Mouse (Mus musculus): Measurements from ENCODE around the gene Mst1r. TPM values are rescaled to one million over a fixed set of nuclear protein-coding genes. Genes with fewer than 3 reads are reported as not detected.

Gene Mst1r
- polyA plus RNA-seq, 1 experiment from 2014 or later: 0.33 TPM

DNA sequence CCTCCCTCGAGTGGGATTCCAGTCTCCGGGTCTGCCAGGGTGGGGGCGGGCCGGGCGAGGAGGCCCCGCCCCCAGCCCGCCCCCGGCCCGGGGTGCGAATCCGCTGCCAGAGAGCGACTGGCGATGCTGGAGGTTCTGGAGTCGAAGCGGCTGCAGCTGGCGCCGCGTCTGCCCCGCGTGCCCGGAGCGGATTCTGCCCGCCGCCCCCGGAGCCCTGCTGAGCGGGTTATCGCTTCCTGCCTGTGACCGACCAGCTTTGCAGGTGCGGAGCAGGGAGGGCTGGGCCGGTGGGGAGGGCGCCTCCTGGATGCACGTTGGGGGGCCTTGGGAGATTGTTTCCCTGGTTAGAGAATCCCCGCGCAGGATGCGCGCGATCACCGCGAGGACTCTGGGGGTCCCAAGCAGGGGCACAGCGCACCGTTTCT, 29.1 kb downstream of the Mst1r start:
- Histone ChIP-seq H3K4me3 (ENCODE audit: low read depth, low read length) (peak overlapping the region; percentile 51), H3K4me2 (ENCODE audit: low read depth) (peak overlapping the region; percentile 96), H3K9ac (ENCODE audit: low read length) (peak overlapping the region; percentile 67), H3K27me3 (ENCODE audit: control insufficient read depth, insufficient read depth, low read length) (no peaks in the 10 kb centered on the region; the same call in 1 of the 2 replicates), H3K27ac (ENCODE audit: low read depth, low read length) (no peak overlapping the region), H3K9me3 (ENCODE audit: control insufficient read depth, low read length) (no peaks in the 10 kb centered on the region), H3K4me1 (ENCODE audit: control insufficient read depth, insufficient read depth, low read length) (peaks cover 14% of the 10 kb centered on the region), H3K36me3 (ENCODE audit: control insufficient read depth, insufficient read depth, low read length) (no peaks in the 10 kb centered on the region)
- ATAC-seq (ENCODE audit: insufficient read depth, low FRiP score, low TSS enrichment) (peak; percentile 45; the same call in 1 of the 2 replicates), DNase-seq (ENCODE audit: low spot score) (peak; percentile 61)
- under 1% methylated on average over 40 of the region's 41 CpGs for WGBS

DNA sequence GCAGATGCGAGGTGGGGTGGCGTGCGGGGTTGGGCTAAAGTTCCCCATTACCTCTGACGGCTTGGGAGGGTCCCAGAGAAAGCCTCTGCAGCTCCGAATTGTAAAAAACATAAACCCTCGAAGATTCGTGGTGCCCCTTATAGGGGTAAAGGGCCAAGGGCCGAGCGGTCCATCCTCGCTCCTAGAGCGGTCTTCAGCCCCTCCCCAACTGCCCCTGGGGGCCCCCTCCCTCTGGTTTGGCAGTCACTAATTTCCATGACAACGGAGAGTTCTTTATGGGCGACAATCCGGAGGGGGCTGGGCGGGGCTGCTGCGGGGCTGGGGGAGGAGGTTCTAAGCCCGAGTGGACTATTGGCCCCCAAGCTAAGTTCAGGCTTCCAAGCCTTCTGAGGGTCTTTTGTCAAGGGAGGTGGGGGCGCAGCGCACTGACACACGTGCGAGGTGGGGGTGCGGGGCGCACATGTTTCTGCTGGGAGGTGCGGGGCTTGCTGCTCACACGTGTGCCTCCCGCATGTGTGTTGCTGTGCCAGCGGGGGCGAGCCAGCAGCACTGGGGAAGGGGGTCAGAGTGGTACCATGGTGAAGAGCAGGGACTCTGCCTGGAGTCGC, 29.6 kb downstream of the Mst1r start:
- Histone ChIP-seq H3K9ac (ENCODE audit: low read length) (peak overlapping the region; percentile 67), H3K27ac (ENCODE audit: low read depth, low read length) (no peak overlapping the region), H3K9me3 (ENCODE audit: control insufficient read depth, low read length) (no peaks in the 10 kb centered on the region), H3K36me3 (ENCODE audit: control insufficient read depth, insufficient read depth, low read length) (no peaks in the 10 kb centered on the region), H3K4me1 (ENCODE audit: control insufficient read depth, insufficient read depth, low read length) (peaks cover 14% of the 10 kb centered on the region), H3K4me3 (ENCODE audit: low read depth, low read length) (peak overlapping the region; percentile 51), H3K27me3 (ENCODE audit: control insufficient read depth, insufficient read depth, low read length) (no peaks in the 10 kb centered on the region; the same call in 1 of the 2 replicates), H3K4me2 (ENCODE audit: low read depth) (peak overlapping the region; percentile 96)
- ATAC-seq (ENCODE audit: insufficient read depth, low FRiP score, low TSS enrichment) (peak; percentile 61; the same call in 1 of the 2 replicates), DNase-seq (ENCODE audit: low spot score) (peak; percentile 38)
- 2% methylated on average over 29 of the region's 29 CpGs for WGBS

GRCm38 (mm10) chr9:107936831-107937230, 30.2 kb downstream of the Mst1r start:
- ATAC-seq (ENCODE audit: insufficient read depth, low FRiP score, low TSS enrichment): no peak
- Histone ChIP-seq H3K4me2 (ENCODE audit: low read depth) (peak overlapping the region; percentile 96), H3K36me3 (ENCODE audit: control insufficient read depth, insufficient read depth, low read length) (no peaks in the 10 kb centered on the region), H3K4me3 (ENCODE audit: low read depth, low read length) (peak overlapping the region; percentile 51), H3K4me1 (ENCODE audit: control insufficient read depth, insufficient read depth, low read length) (peaks cover 14% of the 10 kb centered on the region), H3K27me3 (ENCODE audit: control insufficient read depth, insufficient read depth, low read length) (no peaks in the 10 kb centered on the region; the same call in 1 of the 2 replicates), H3K9ac (ENCODE audit: low read length) (peak overlapping the region; percentile 67), H3K27ac (ENCODE audit: low read depth, low read length) (no peak overlapping the region), H3K9me3 (ENCODE audit: control insufficient read depth, low read length) (no peaks in the 10 kb centered on the region)
- no peak for DNase-seq (ENCODE audit: low spot score)
- 7% methylated on average over 3 of the region's 3 CpGs for WGBS

GRCm38 (mm10) chr9:107947241-107948194, 40.8 kb downstream of the Mst1r start:
- no peak for DNase-seq (ENCODE audit: low spot score)
- Histone ChIP-seq H3K27me3 (ENCODE audit: control insufficient read depth, insufficient read depth, low read length) (no peaks in the 10 kb centered on the region), H3K4me2 (ENCODE audit: low read depth) (no peak overlapping the region), H3K36me3 (ENCODE audit: control insufficient read depth, insufficient read depth, low read length) (no peaks in the 10 kb centered on the region), H3K4me3 (ENCODE audit: low read depth, low read length) (no peak overlapping the region), H3K9me3 (ENCODE audit: control insufficient read depth, low read length) (no peaks in the 10 kb centered on the region), H3K9ac (ENCODE audit: low read length) (no peak overlapping the region), H3K27ac (ENCODE audit: low read depth, low read length) (no peak overlapping the region), H3K4me1 (ENCODE audit: control insufficient read depth, insufficient read depth, low read length) (peaks cover 5% of the 10 kb centered on the region)
- ATAC-seq (ENCODE audit: insufficient read depth, low FRiP score, low TSS enrichment): no peak
- WGBS: 94% methylated on average over 31 of the region's 31 CpGs

GRCm38 (mm10) chr9:107949184-107949921, 42.7 kb downstream of the Mst1r start:
- Histone ChIP-seq H3K4me2 (ENCODE audit: low read depth) (no peak overlapping the region), H3K4me3 (ENCODE audit: low read depth, low read length) (no peak overlapping the region), H3K27ac (ENCODE audit: low read depth, low read length) (no peak overlapping the region), H3K9ac (ENCODE audit: low read length) (no peak overlapping the region), H3K27me3 (ENCODE audit: control insufficient read depth, insufficient read depth, low read length) (no peaks in the 10 kb centered on the region), H3K9me3 (ENCODE audit: control insufficient read depth, low read length) (no peaks in the 10 kb centered on the region), H3K4me1 (ENCODE audit: control insufficient read depth, insufficient read depth, low read length) (peaks cover 5% of the 10 kb centered on the region), H3K36me3 (ENCODE audit: control insufficient read depth, insufficient read depth, low read length) (no peaks in the 10 kb centered on the region)
- no peak for DNase-seq (ENCODE audit: low spot score)
- WGBS: 83% methylated on average over 13 of the region's 13 CpGs
- ATAC-seq (ENCODE audit: insufficient read depth, low FRiP score, low TSS enrichment): no peak

GRCm38 (mm10) chr9:107949922-107950235, 43.2 kb downstream of the Mst1r start, which contains the start of gene Traip:
Gene Traip, plus strand, starts transcription at chr9:107950136.
- no peak for ATAC-seq (ENCODE audit: insufficient read depth, low FRiP score, low TSS enrichment)
- H3K27me3 ChIP-seq (ENCODE audit: control insufficient read depth, insufficient read depth, low read length): no peaks in the 10 kb centered on the region

DNA sequence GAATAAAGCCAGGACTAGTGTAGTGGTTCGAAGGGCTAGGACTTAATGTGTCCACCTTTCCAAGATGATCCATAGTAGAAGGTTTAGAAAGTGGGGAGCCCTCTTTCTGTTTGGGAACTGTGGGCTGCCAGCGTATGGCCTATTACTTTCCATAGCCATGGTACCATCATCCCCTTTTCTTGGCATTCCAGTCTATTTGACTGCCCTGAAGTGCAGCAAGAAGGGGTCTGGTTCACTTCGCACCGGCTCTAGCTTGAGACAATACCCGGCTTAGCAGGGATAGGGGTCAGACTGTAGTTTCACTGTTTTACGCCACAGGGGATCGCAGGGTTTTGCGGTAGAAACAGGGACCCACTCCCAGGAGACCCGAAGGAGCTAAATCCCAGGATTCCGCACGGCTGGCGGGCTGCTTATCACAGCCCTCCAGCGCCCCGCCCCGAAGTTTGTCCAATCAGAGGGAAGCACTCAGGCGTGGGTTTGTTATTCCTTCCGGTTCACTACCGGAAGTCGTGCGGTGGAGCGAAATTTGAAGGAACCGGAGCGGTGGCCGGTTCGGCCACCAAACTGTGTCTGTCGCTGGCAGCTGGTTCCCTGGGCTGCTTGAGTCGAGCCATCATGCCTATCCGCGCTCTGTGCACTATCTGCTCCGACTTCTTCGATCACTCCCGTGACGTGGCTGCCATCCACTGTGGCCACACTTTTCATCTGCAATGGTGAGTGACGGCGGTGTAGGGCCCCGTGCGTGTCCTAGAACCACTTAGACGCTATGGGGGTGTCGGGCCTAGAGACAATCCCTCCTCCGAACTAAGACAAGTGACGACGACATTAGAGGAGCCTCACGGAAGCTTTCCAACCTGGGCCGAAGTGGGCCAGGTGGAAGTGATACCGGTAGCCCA, 44.0 kb downstream of the Mst1r start:
- Histone ChIP-seq H3K27ac (ENCODE audit: low read depth, low read length) (peak overlapping the region; percentile 63; the same call in 1 of the 2 replicates), H3K4me3 (ENCODE audit: low read depth, low read length) (peak overlapping the region; percentile 62), H3K27me3 (ENCODE audit: control insufficient read depth, insufficient read depth, low read length) (no peaks in the 10 kb centered on the region), H3K9me3 (ENCODE audit: control insufficient read depth, low read length) (no peaks in the 10 kb centered on the region), H3K4me1 (ENCODE audit: control insufficient read depth, insufficient read depth, low read length) (peaks cover 5% of the 10 kb centered on the region), H3K36me3 (ENCODE audit: control insufficient read depth, insufficient read depth, low read length) (no peaks in the 10 kb centered on the region), H3K4me2 (ENCODE audit: low read depth) (peak overlapping the region; percentile 52), H3K9ac (ENCODE audit: low read length) (peak overlapping the region; percentile 72)
- ATAC-seq (ENCODE audit: insufficient read depth, low FRiP score, low TSS enrichment): peak; percentile 92
- 21% methylated on average over 45 of the region's 45 CpGs for WGBS
- peak; percentile 92 for DNase-seq (ENCODE audit: low spot score)

More at GRCm38 (mm10) chr9:107949922-107950235, 43.2 kb downstream of the Mst1r start, which contains the start of gene Traip:
- Histone ChIP-seq H3K36me3 (ENCODE audit: control insufficient read depth, insufficient read depth, low read length) (no peaks in the 10 kb centered on the region), H3K4me2 (ENCODE audit: low read depth) (peak within 1 kb of the TSS; percentile 52), H3K9me3 (ENCODE audit: control insufficient read depth, low read length) (no peaks in the 10 kb centered on the region), H3K4me1 (ENCODE audit: control insufficient read depth, insufficient read depth, low read length) (peaks cover 5% of the 10 kb centered on the region), H3K9ac (ENCODE audit: low read length) (peak within 1 kb of the TSS; percentile 72), H3K27ac (ENCODE audit: low read depth, low read length) (peak within 1 kb of the TSS; percentile 63; the same call in 1 of the 2 replicates), H3K4me3 (ENCODE audit: low read depth, low read length) (peak within 1 kb of the TSS; percentile 62)
- no peak for DNase-seq (ENCODE audit: low spot score)
- 91% methylated on average over 10 of the region's 10 CpGs for WGBS

All from neural tube, embryonic 11.5 days (tissue).